ENCODE assay signal across 8 mouse cellular contexts in genomic region chr1:36474646-36475045, GRCm38 (mm10). TPM values are rescaled to one million over a fixed set of nuclear protein-coding genes. Genes with fewer than 3 reads are reported as not detected.
DNase-seq lines count a peak whose midpoint lies in the region; ATAC-seq and TF ChIP-seq lines count a peak whose summit lies in the region.

No protein-coding gene starts in this region.

- no peak for DNase-seq in lung, postnatal 0 days (ENCODE audit: low spot score)
- DNase-seq in lung, adult 18-20 months, result no peak
- no peak for DNase-seq in left cerebral cortex, postnatal 25 days (ENCODE audit: low spot score in 2 of 2)
- no peak for DNase-seq in ovary, postnatal 10 days (ENCODE audit: low spot score)
- no peak for DNase-seq in gastrocnemius, postnatal 4 days (ENCODE audit: low spot score in 2 of 2)

- no peaks in the 10 kb centered on the region for H3K36me3 ChIP-seq in lung, postnatal 0 days (ENCODE audit: insufficient read depth, low read length)
- no peaks in the 10 kb centered on the region for H3K36me3 ChIP-seq in hindbrain, embryonic 12.5 days
- no peaks in the 10 kb centered on the region for H3K36me3 ChIP-seq in limb, embryonic 12.5 days
- H3K36me3 ChIP-seq in stomach, embryonic 14.5 days (ENCODE audit: control insufficient read depth, insufficient read depth, low read length), result no peaks in the 10 kb centered on the region

- intact Hi-C loops in left cerebral cortex, postnatal 25 days (cut with DNase I), result no loop called here

- TF ChIP-seq CTCF in lung, postnatal 0 days (IDR thresholded peaks at IDR 0.05), result no peak

- WGBS in lung, postnatal 0 days, result 38% methylated on average over 3 of the region's 3 CpGs
- WGBS in hindbrain, embryonic 12.5 days, result 64% methylated on average over 3 of the region's 3 CpGs
- WGBS in limb, embryonic 12.5 days, result 69% methylated on average over 3 of the region's 3 CpGs
- 60% methylated on average over 3 of the region's 3 CpGs for WGBS in stomach, embryonic 14.5 days

- H3K4me2 ChIP-seq in lung, postnatal 0 days (replicated peaks; ENCODE audit: low read depth, low read length), result peak overlapping the region; percentile 43
- peak overlapping the region; percentile 74 for H3K4me2 ChIP-seq in hindbrain, embryonic 12.5 days (replicated peaks)
- peak overlapping the region; percentile 69 for H3K4me2 ChIP-seq in limb, embryonic 12.5 days
- H3K4me2 ChIP-seq in stomach, embryonic 14.5 days (replicated peaks; ENCODE audit: low read depth, low read length), result peak overlapping the region; percentile 80

- no peak for ATAC-seq in lung, postnatal 0 days
- no peak for ATAC-seq in hindbrain, embryonic 12.5 days (ENCODE audit: low FRiP score)
- no peak for ATAC-seq in limb, embryonic 12.5 days (ENCODE audit: insufficient number of reproducible peaks, insufficient read depth, low FRiP score, low TSS enrichment, low read depth)
- no peak for ATAC-seq in stomach, embryonic 14.5 days (ENCODE audit: insufficient number of reproducible peaks, insufficient read depth, low FRiP score, low read depth)

- no peak overlapping the region for H3K4me3 ChIP-seq in lung, postnatal 0 days (ENCODE audit: low read depth, low read length)
- H3K4me3 ChIP-seq in hindbrain, embryonic 12.5 days, result no peak overlapping the region
- peak overlapping the region; percentile 68 for H3K4me3 ChIP-seq in limb, embryonic 12.5 days (replicated peaks)
- no peak overlapping the region for H3K4me3 ChIP-seq in stomach, embryonic 14.5 days (ENCODE audit: low read depth, low read length)

- H3K9me3 ChIP-seq in lung, postnatal 0 days (ENCODE audit: low read length), result no peaks in the 10 kb centered on the region
- H3K9me3 ChIP-seq in hindbrain, embryonic 12.5 days (replicated peaks), result no peaks in the 10 kb centered on the region
- no peaks in the 10 kb centered on the region for H3K9me3 ChIP-seq in limb, embryonic 12.5 days
- no peaks in the 10 kb centered on the region for H3K9me3 ChIP-seq in stomach, embryonic 14.5 days (ENCODE audit: control insufficient read depth, low read depth, low read length)

- peaks cover 33% of the 10 kb centered on the region for H3K4me1 ChIP-seq in lung, postnatal 0 days (ENCODE audit: insufficient read depth, low read depth, low read length)
- peaks cover 52% of the 10 kb centered on the region for H3K4me1 ChIP-seq in hindbrain, embryonic 12.5 days
- H3K4me1 ChIP-seq in limb, embryonic 12.5 days (replicated peaks), result peaks cover 58% of the 10 kb centered on the region
- peaks cover 46% of the 10 kb centered on the region for H3K4me1 ChIP-seq in stomach, embryonic 14.5 days (ENCODE audit: control insufficient read depth, insufficient read depth, low read length)

- no peak overlapping the region for H3K27ac ChIP-seq in lung, postnatal 0 days (ENCODE audit: low read length)
- H3K27ac ChIP-seq in hindbrain, embryonic 12.5 days, result no peak overlapping the region
- peak overlapping the region; percentile 89 for H3K27ac ChIP-seq in limb, embryonic 12.5 days
- H3K27ac ChIP-seq in stomach, embryonic 14.5 days (ENCODE audit: low read length), result no peak overlapping the region

- H3K9ac ChIP-seq in lung, postnatal 0 days (replicated peaks; ENCODE audit: low read depth), result no peak overlapping the region
- H3K9ac ChIP-seq in hindbrain, embryonic 12.5 days, result no peak overlapping the region
- peak overlapping the region; percentile 38 for H3K9ac ChIP-seq in limb, embryonic 12.5 days (replicated peaks)
- no peak overlapping the region for H3K9ac ChIP-seq in stomach, embryonic 14.5 days (replicated peaks; ENCODE audit: low read depth, low read length)

- no peak for TF ChIP-seq EP300 in lung, postnatal 0 days (IDR thresholded peaks at IDR 0.05)

- no peaks in the 10 kb centered on the region for H3K27me3 ChIP-seq in lung, postnatal 0 days (replicated peaks; ENCODE audit: insufficient read depth, low read length)
- H3K27me3 ChIP-seq in hindbrain, embryonic 12.5 days, result 0 out of 2 replicates have a peak, but pooled peaks cover 2% of the 10 kb centered on the region
- H3K27me3 ChIP-seq in limb, embryonic 12.5 days, result no peaks in the 10 kb centered on the region
- no peaks in the 10 kb centered on the region for H3K27me3 ChIP-seq in stomach, embryonic 14.5 days (ENCODE audit: control insufficient read depth, insufficient read depth, low read length)

RNA-seq across cellular contexts. Expression of gene Cnnm4, which starts 3.2 kb away (rescaled TPM):
- polyA plus RNA-seq in lung, postnatal 0 days (2015; fragmentation: Nextera tagmentation; extraction: Ambion mirVana), result 8.7 and 9.3 TPM in 2 replicates
- polyA plus RNA-seq in hindbrain, embryonic 12.5 days (2016; fragmentation: Nextera tagmentation; extraction: Ambion mirVana), result 11.3 and 11.5 TPM in 2 replicates
- 16.8 and 17.7 TPM in 2 replicates for polyA plus RNA-seq in limb, embryonic 12.5 days (2016; fragmentation: Nextera tagmentation; extraction: Ambion mirVana)
- polyA plus RNA-seq in stomach, embryonic 14.5 days (2014; fragmentation: Nextera tagmentation; extraction: Ambion mirVana), result 14.1 and 14.4 TPM in 2 replicates
- total RNA-seq in left cerebral cortex, postnatal 25 days (2021), result 10 to 100 TPM; 13.0 to 13.8 TPM
- total RNA-seq in gastrocnemius, postnatal 4 days (2021), result 1 to 10 TPM; 6.9 to 8.1 TPM

RNA-seq across cellular contexts. Expression of gene Lman2l, which starts 29.6 kb away (rescaled TPM):
- 15.9 and 25.1 TPM in 2 replicates for polyA plus RNA-seq in lung, postnatal 0 days (2015; fragmentation: Nextera tagmentation; extraction: Ambion mirVana)
- polyA plus RNA-seq in hindbrain, embryonic 12.5 days (2016; fragmentation: Nextera tagmentation; extraction: Ambion mirVana), result 74.3 and 76.7 TPM in 2 replicates
- 63.9 and 65.1 TPM in 2 replicates for polyA plus RNA-seq in limb, embryonic 12.5 days (2016; fragmentation: Nextera tagmentation; extraction: Ambion mirVana)
- 31.9 and 35.0 TPM in 2 replicates for polyA plus RNA-seq in stomach, embryonic 14.5 days (2014; fragmentation: Nextera tagmentation; extraction: Ambion mirVana)
- 10 to 100 TPM; 41.3 to 46.5 TPM for total RNA-seq in left cerebral cortex, postnatal 25 days (2021)
- total RNA-seq in gastrocnemius, postnatal 4 days (2021), result 10 to 100 TPM; 18.1 to 23.0 TPM

RNA-seq across cellular contexts. Expression of gene Cnnm3, which starts 37.0 kb away (rescaled TPM):
- 3.3 TPM in 2 replicates for polyA plus RNA-seq in lung, postnatal 0 days (2015; fragmentation: Nextera tagmentation; extraction: Ambion mirVana)
- 4.5 and 4.6 TPM in 2 replicates for polyA plus RNA-seq in hindbrain, embryonic 12.5 days (2016; fragmentation: Nextera tagmentation; extraction: Ambion mirVana)
- 4.4 and 5.9 TPM in 2 replicates for polyA plus RNA-seq in limb, embryonic 12.5 days (2016; fragmentation: Nextera tagmentation; extraction: Ambion mirVana)
- 6.2 and 8.4 TPM in 2 replicates for polyA plus RNA-seq in stomach, embryonic 14.5 days (2014; fragmentation: Nextera tagmentation; extraction: Ambion mirVana)
- total RNA-seq in left cerebral cortex, postnatal 25 days (2021), result 10 to 100 TPM; 32.1 to 32.7 TPM
- 10 to 100 TPM; 25.3 to 26.6 TPM for total RNA-seq in gastrocnemius, postnatal 4 days (2021)
